Mouse (Mus musculus) lung, adult 2 months (tissue): Measurements from ENCODE around the gene Birc3.

Source experiments
- CTCF ChIP-seq: fragments of 200-500 bp; IDR thresholded peaks from 2 replicates; pipeline ENCODE4 v1.5.1; 2011; ENCODE audit warnings: mild to moderate bottlenecking, low read length, control low read depth; ENCODE audit not compliant: insufficient read depth
- POLR2A ChIP-seq: fragments of 200-500 bp; IDR thresholded peaks from 2 replicates; pipeline ENCODE4 v1.6.1; 2011; ENCODE audit warnings: low read depth, mild to moderate bottlenecking, control low read depth, low read length, borderline replicate concordance; ENCODE audit errors: extremely low read depth

DNA sequence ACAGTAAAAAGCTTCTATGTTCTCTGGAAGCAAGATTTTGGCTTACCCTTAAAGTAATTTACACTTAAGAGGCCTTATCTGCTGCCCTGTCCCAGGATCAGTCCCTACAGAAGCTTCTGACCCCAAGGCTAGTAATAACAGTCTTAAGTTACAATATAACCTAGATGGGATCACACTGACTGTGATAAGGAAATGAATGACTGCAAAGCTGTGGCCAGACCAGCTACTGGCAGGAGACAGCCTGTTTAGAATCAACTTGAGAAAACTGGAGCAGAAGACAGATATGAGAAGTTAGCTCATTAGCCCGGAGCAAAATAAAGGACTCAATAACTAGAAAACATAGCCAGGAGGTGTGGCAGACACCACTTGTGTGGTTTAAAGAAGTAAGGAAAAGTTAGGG is 33.6 kb upstream of the Birc3 start:
- TF ChIP-seq POLR2A = no peak
- TF ChIP-seq CTCF = no peak
